Mouse (Mus musculus): ENCODE measurements at regions not wholly inside any gene's neighbourhood (a gene's known extent, or its start where the extent isn't known, plus 50 kb on each side); places are given as distances from the start of the nearest gene placed in this dataset.

- Histone ChIP-seq H3K27me3 (ENCODE audit: control insufficient read depth, insufficient read depth, low read length) (no peaks in the 10 kb centered on the region), H3K36me3 (ENCODE audit: control insufficient read depth, insufficient read depth, low read length) (no peaks in the 10 kb centered on the region), H3K4me3 (ENCODE audit: low read depth, low read length) (no peak overlapping the region), H3K4me2 (no peak overlapping the region), H3K4me1 (ENCODE audit: control insufficient read depth, insufficient read depth, low read length) (peaks cover 2% of the 10 kb centered on the region; the same call in 1 of the 2 replicates), H3K27ac (ENCODE audit: low read depth, low read length) (no peak overlapping the region), H3K9ac (ENCODE audit: low read length) (no peak overlapping the region), H3K9me3 (ENCODE audit: control insufficient read depth, low read length) (no peaks in the 10 kb centered on the region)
- DNase-seq (ENCODE audit: low spot score, missing footprints) (no peak), ATAC-seq (ENCODE audit: low FRiP score) (no peak)
- 68% methylated on average over 3 of the region's 3 CpGs for whole genome bisulfite sequencing
Observed at GRCm38 (mm10) chr10:37438312-37438711, 299.6 kb upstream of the Marcks start.

- Histone ChIP-seq H3K27me3 (ENCODE audit: control insufficient read depth, insufficient read depth, low read length) (no peaks in the 10 kb centered on the region), H3K9ac (ENCODE audit: low read length) (no peak overlapping the region), H3K27ac (ENCODE audit: low read depth, low read length) (no peak overlapping the region), H3K4me1 (ENCODE audit: control insufficient read depth, insufficient read depth, low read length) (peaks cover 2% of the 10 kb centered on the region; the same call in 1 of the 2 replicates), H3K36me3 (ENCODE audit: control insufficient read depth, insufficient read depth, low read length) (no peaks in the 10 kb centered on the region), H3K9me3 (ENCODE audit: control insufficient read depth, low read length) (no peaks in the 10 kb centered on the region), H3K4me3 (ENCODE audit: low read depth, low read length) (no peak overlapping the region), H3K4me2 (no peak overlapping the region)
- DNase-seq (ENCODE audit: low spot score, missing footprints) (no peak), ATAC-seq (ENCODE audit: low FRiP score) (no peak)
Observed at GRCm38 (mm10) chr10:37436849-37437248, 298.1 kb upstream of the Marcks start.

- no peak overlapping the region for H3K27ac ChIP-seq (ENCODE audit: low read depth, low read length)
- no peak for ATAC-seq (ENCODE audit: low FRiP score)
- 76% methylated on average over 5 of the region's 5 CpGs for WGBS
Observed at GRCm38 (mm10) chr10:37434229-37434628, 295.5 kb upstream of the Marcks start.

GRCm38 (mm10) chr10:37423047-37423446, 284.3 kb upstream of the Marcks start:
- 42% methylated on average over 1 of the region's 1 CpGs for WGBS
- no peaks in the 10 kb centered on the region for H3K36me3 ChIP-seq (ENCODE audit: control insufficient read depth, insufficient read depth, low read length)
- H3K4me1 ChIP-seq (ENCODE audit: control insufficient read depth, insufficient read depth, low read length), result no peaks in the 10 kb centered on the region
- no peak overlapping the region for H3K4me2 ChIP-seq
- no peaks in the 10 kb centered on the region for H3K9me3 ChIP-seq (ENCODE audit: control insufficient read depth, low read length)
- no peak overlapping the region for H3K27ac ChIP-seq (ENCODE audit: low read depth, low read length)
- DNase-seq (ENCODE audit: low spot score, missing footprints) (no peak), ATAC-seq (ENCODE audit: low FRiP score) (no peak)
- no peak overlapping the region for H3K4me3 ChIP-seq (ENCODE audit: low read depth, low read length)
- no peak overlapping the region for H3K9ac ChIP-seq (ENCODE audit: low read length)
- H3K27me3 ChIP-seq (ENCODE audit: control insufficient read depth, insufficient read depth, low read length), result no peaks in the 10 kb centered on the region

More at GRCm38 (mm10) chr10:37434229-37434628, 295.5 kb upstream of the Marcks start:
- H3K36me3 ChIP-seq (ENCODE audit: control insufficient read depth, insufficient read depth, low read length), result no peaks in the 10 kb centered on the region
- H3K4me3 ChIP-seq (ENCODE audit: low read depth, low read length), result no peak overlapping the region
- H3K4me1 ChIP-seq (ENCODE audit: control insufficient read depth, insufficient read depth, low read length), result no peaks in the 10 kb centered on the region
- DNase-seq (ENCODE audit: low spot score, missing footprints), result no peak
- H3K9me3 ChIP-seq (ENCODE audit: control insufficient read depth, low read length), result no peaks in the 10 kb centered on the region
- H3K9ac ChIP-seq (ENCODE audit: low read length), result no peak overlapping the region
- H3K27me3 ChIP-seq (ENCODE audit: control insufficient read depth, insufficient read depth, low read length), result no peaks in the 10 kb centered on the region
- H3K4me2 ChIP-seq, result no peak overlapping the region

GRCm38 (mm10) chr10:37422612-37423011, 283.9 kb upstream of the Marcks start:
- no peaks in the 10 kb centered on the region for H3K4me1 ChIP-seq (ENCODE audit: control insufficient read depth, insufficient read depth, low read length)
- H3K9ac ChIP-seq (ENCODE audit: low read length), result no peak overlapping the region
- 72% methylated on average over 2 of the region's 2 CpGs for WGBS
- no peak overlapping the region for H3K27ac ChIP-seq (ENCODE audit: low read depth, low read length)
- no peaks in the 10 kb centered on the region for H3K27me3 ChIP-seq (ENCODE audit: control insufficient read depth, insufficient read depth, low read length)
- no peak overlapping the region for H3K4me2 ChIP-seq
- DNase-seq (ENCODE audit: low spot score, missing footprints) (no peak), ATAC-seq (ENCODE audit: low FRiP score) (no peak)
- no peaks in the 10 kb centered on the region for H3K36me3 ChIP-seq (ENCODE audit: control insufficient read depth, insufficient read depth, low read length)
- no peaks in the 10 kb centered on the region for H3K9me3 ChIP-seq (ENCODE audit: control insufficient read depth, low read length)
- no peak overlapping the region for H3K4me3 ChIP-seq (ENCODE audit: low read depth, low read length)

- ATAC-seq (ENCODE audit: low FRiP score) (no peak), DNase-seq (ENCODE audit: low spot score, missing footprints) (no peak)
- Histone ChIP-seq H3K4me2 (no peak overlapping the region), H3K9ac (ENCODE audit: low read length) (no peak overlapping the region), H3K27ac (ENCODE audit: low read depth, low read length) (no peak overlapping the region), H3K9me3 (ENCODE audit: control insufficient read depth, low read length) (no peaks in the 10 kb centered on the region), H3K36me3 (ENCODE audit: control insufficient read depth, insufficient read depth, low read length) (no peaks in the 10 kb centered on the region), H3K4me1 (ENCODE audit: control insufficient read depth, insufficient read depth, low read length) (no peaks in the 10 kb centered on the region), H3K27me3 (ENCODE audit: control insufficient read depth, insufficient read depth, low read length) (no peaks in the 10 kb centered on the region), H3K4me3 (ENCODE audit: low read depth, low read length) (no peak overlapping the region)
- 22% methylated on average over 1 of the region's 1 CpGs for WGBS
Observed at GRCm38 (mm10) chr10:37416321-37416720, 277.6 kb upstream of the Marcks start.

- Histone ChIP-seq H3K27me3 (ENCODE audit: control insufficient read depth, insufficient read depth, low read length) (no peaks in the 10 kb centered on the region), H3K4me2 (no peak overlapping the region), H3K27ac (ENCODE audit: low read depth, low read length) (no peak overlapping the region), H3K9ac (ENCODE audit: low read length) (no peak overlapping the region), H3K4me3 (ENCODE audit: low read depth, low read length) (no peak overlapping the region), H3K9me3 (ENCODE audit: control insufficient read depth, low read length) (no peaks in the 10 kb centered on the region), H3K36me3 (ENCODE audit: control insufficient read depth, insufficient read depth, low read length) (no peaks in the 10 kb centered on the region), H3K4me1 (ENCODE audit: control insufficient read depth, insufficient read depth, low read length) (no peaks in the 10 kb centered on the region)
- ATAC-seq (ENCODE audit: low FRiP score), result no peak
- WGBS, result 86% methylated on average over 1 of the region's 1 CpGs
- no peak for DNase-seq (ENCODE audit: low spot score, missing footprints)
Observed at GRCm38 (mm10) chr10:37412401-37412800, 273.7 kb upstream of the Marcks start.

- WGBS, result 59% methylated on average over 1 of the region's 1 CpGs
- DNase-seq (ENCODE audit: low spot score, missing footprints) (no peak), ATAC-seq (ENCODE audit: low FRiP score) (0 out of 2 replicates have a peak, but pooled peaks have one; percentile 54)
Observed at GRCm38 (mm10) chr10:37409749-37410148, 271.0 kb upstream of the Marcks start.

GRCm38 (mm10) chr10:37407487-37407886, 268.8 kb upstream of the Marcks start:
- Histone ChIP-seq H3K4me2 (no peak overlapping the region), H3K36me3 (ENCODE audit: control insufficient read depth, insufficient read depth, low read length) (no peaks in the 10 kb centered on the region), H3K9me3 (ENCODE audit: control insufficient read depth, low read length) (no peaks in the 10 kb centered on the region), H3K4me3 (ENCODE audit: low read depth, low read length) (no peak overlapping the region), H3K4me1 (ENCODE audit: control insufficient read depth, insufficient read depth, low read length) (no peaks in the 10 kb centered on the region), H3K27ac (ENCODE audit: low read depth, low read length) (no peak overlapping the region), H3K9ac (ENCODE audit: low read length) (no peak overlapping the region), H3K27me3 (ENCODE audit: control insufficient read depth, insufficient read depth, low read length) (no peaks in the 10 kb centered on the region)
- ATAC-seq (ENCODE audit: low FRiP score) (no peak), DNase-seq (ENCODE audit: low spot score, missing footprints) (no peak)
- 89% methylated on average over 2 of the region's 2 CpGs for WGBS

More at GRCm38 (mm10) chr10:37409749-37410148, 271.0 kb upstream of the Marcks start:
- no peak overlapping the region for H3K4me2 ChIP-seq
- no peak overlapping the region for H3K27ac ChIP-seq (ENCODE audit: low read depth, low read length)
- H3K36me3 ChIP-seq (ENCODE audit: control insufficient read depth, insufficient read depth, low read length), result no peaks in the 10 kb centered on the region
- H3K9me3 ChIP-seq (ENCODE audit: control insufficient read depth, low read length), result no peaks in the 10 kb centered on the region
- no peak overlapping the region for H3K4me3 ChIP-seq (ENCODE audit: low read depth, low read length)
- no peak overlapping the region for H3K9ac ChIP-seq (ENCODE audit: low read length)
- no peaks in the 10 kb centered on the region for H3K27me3 ChIP-seq (ENCODE audit: control insufficient read depth, insufficient read depth, low read length)
- no peaks in the 10 kb centered on the region for H3K4me1 ChIP-seq (ENCODE audit: control insufficient read depth, insufficient read depth, low read length)

- H3K9ac ChIP-seq (ENCODE audit: low read length), result no peak overlapping the region
- H3K27me3 ChIP-seq (ENCODE audit: control insufficient read depth, insufficient read depth, low read length), result no peaks in the 10 kb centered on the region
- WGBS, result 92% methylated on average over 4 of the region's 4 CpGs
- peaks cover 6% of the 10 kb centered on the region; the same call in 1 of the 2 replicates for H3K4me1 ChIP-seq (ENCODE audit: control insufficient read depth, insufficient read depth, low read length)
- H3K9me3 ChIP-seq (ENCODE audit: control insufficient read depth, low read length), result no peaks in the 10 kb centered on the region
- DNase-seq (ENCODE audit: low spot score, missing footprints) (no peak), ATAC-seq (ENCODE audit: low FRiP score) (no peak)
- no peak overlapping the region for H3K4me3 ChIP-seq (ENCODE audit: low read depth, low read length)
- H3K36me3 ChIP-seq (ENCODE audit: control insufficient read depth, insufficient read depth, low read length), result no peaks in the 10 kb centered on the region
- no peak overlapping the region for H3K4me2 ChIP-seq
- no peak overlapping the region for H3K27ac ChIP-seq (ENCODE audit: low read depth, low read length)
Observed at GRCm38 (mm10) chr10:37404933-37405332, 266.2 kb upstream of the Marcks start.
